Mouse (Mus musculus) lung, adult 2 months (tissue): ENCODE results near the gene Satb1.

Experiments
- CTCF ChIP-seq: fragments of 200-500 bp; IDR thresholded peaks from 2 replicates; pipeline ENCODE4 v1.5.1; 2011; ENCODE audit warnings: mild to moderate bottlenecking, low read length, control low read depth; ENCODE audit not compliant: insufficient read depth
- POLR2A ChIP-seq: fragments of 200-500 bp; IDR thresholded peaks from 2 replicates; pipeline ENCODE4 v1.6.1; 2011; ENCODE audit warnings: low read depth, mild to moderate bottlenecking, control low read depth, low read length, borderline replicate concordance; ENCODE audit errors: extremely low read depth

DNA sequence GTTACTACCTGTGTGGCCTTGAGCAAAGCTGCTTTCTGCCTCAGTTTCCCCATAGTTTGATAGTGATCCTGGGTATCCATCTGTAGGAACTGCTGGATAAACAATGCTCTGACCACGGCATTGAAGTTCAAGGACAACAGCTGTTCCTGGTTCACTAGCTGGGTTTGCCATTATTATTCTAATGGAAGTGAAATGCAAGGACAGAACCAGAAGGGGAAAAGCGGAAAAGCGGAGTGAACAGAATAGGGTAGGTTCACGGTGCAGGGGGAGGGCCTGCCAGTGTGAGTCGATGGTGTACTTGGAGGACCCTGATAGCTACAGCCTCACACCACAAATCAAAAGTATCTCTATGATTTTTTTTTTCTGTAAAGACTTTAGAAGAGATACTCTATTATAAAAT, 6.4 kb upstream of the Satb1 start:
- TF ChIP-seq CTCF (no peak), POLR2A (no peak)
